Mouse (Mus musculus) thymus, adult 2 months (tissue): Measurements from ENCODE around the gene Eif4e3. TPM values are rescaled to one million over a fixed set of nuclear protein-coding genes. Genes with fewer than 3 reads are reported as not detected.

Experiments
- DNase-seq: peaks from one replicate; pipeline ENCODE4 v3.0.0; 2021
- H3K27ac ChIP-seq: fragments of 200-500 bp; 2 replicates; pipeline ENCODE4 v1.5.1; 2012; ENCODE audit warnings: low read length, control low read depth; ENCODE audit not compliant: control insufficient read depth, insufficient read depth
- H3K27me3 ChIP-seq: fragments of 200-500 bp; 2 replicates; pipeline ENCODE4 v1.6.1; 2012; ENCODE audit warnings: mild to moderate bottlenecking, low read length, moderate library complexity, mixed read lengths; ENCODE audit not compliant: control insufficient read depth, insufficient read depth
- H3K36me3 ChIP-seq: fragments of 200-500 bp; 2 replicates; pipeline ENCODE4 v1.6.1; 2012; ENCODE audit warnings: mild to moderate bottlenecking, low read length, moderate library complexity; ENCODE audit not compliant: control insufficient read depth, insufficient read depth
- H3K4me1 ChIP-seq: fragments of 200-500 bp; replicated peaks from 2 replicates; pipeline ENCODE4 v1.6.1; 2012; ENCODE audit warnings: low read length; ENCODE audit not compliant: control insufficient read depth, insufficient read depth
- H3K4me3 ChIP-seq: fragments of 200-500 bp; 2 replicates; pipeline ENCODE4 v1.5.1; 2012; ENCODE audit warnings: mild to moderate bottlenecking, low read length, control low read depth, moderate library complexity; ENCODE audit not compliant: control insufficient read depth, insufficient read depth
- CTCF ChIP-seq: fragments of 200-500 bp; IDR thresholded peaks from 2 replicates; pipeline ENCODE4 v1.5.1; 2012; ENCODE audit warnings: mild to moderate bottlenecking, control low read depth, low read length, moderate library complexity, borderline replicate concordance; ENCODE audit not compliant: control insufficient read depth, poor library complexity, insufficient read depth; ENCODE audit errors: extremely low read depth
- POLR2A ChIP-seq: fragments of 200-500 bp; IDR thresholded peaks from 2 replicates; pipeline ENCODE4 v1.6.1; 2012; ENCODE audit warnings: mild to moderate bottlenecking, low read length, control low read depth, moderate library complexity; ENCODE audit not compliant: control insufficient read depth, poor library complexity, insufficient read depth; ENCODE audit errors: extremely low read depth
- whole genome bisulfite sequencing: fragments of 180-500 bp; shearing (Covaris S2); methylation state at CpG from one replicate; pipeline ENCODE4 v1.1.7; 2018; 5-methylcytosine and 5-hydroxymethylcytosine counted together
- polyA plus RNA-seq: library from polyadenylated mRNA; depleted of rRNA; stranded (reverse); fragments of >200 nt; gene quantifications from 2 replicates; pipeline ENCODE4 v1.2.3, GENCODE M21; 2012

Eif4e3 gene
- polyA plus RNA-seq, 1 experiment = 34.4 TPM

DNA sequence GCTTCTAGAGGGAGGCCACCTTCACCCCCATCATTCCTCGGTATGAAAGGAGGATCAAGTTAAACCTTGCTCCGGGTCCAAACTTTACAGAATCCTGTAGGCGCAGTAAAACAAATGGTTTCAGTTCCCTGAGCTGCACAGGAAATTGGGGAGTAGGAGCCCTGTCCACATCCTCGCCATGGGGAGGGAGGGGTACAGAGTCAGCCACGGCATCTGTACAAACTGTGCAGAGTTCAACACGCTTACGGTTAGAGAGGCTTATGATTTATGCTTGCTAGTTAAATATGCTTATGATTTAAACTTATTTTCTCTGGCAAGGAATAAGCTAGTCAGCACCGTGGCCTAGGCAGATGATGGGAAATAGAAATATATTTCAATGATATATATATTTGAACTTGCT lies 47.1 kb downstream of the Eif4e3 start:
- Histone ChIP-seq H3K27me3 (no peaks in the 10 kb centered on the region), H3K4me1 (peaks cover 9% of the 10 kb centered on the region), H3K4me3 (no peak overlapping the region), H3K27ac (no peak overlapping the region), H3K36me3 (0 out of 2 replicates have a peak, but pooled peaks cover 3% of the 10 kb centered on the region)
- no peak for TF ChIP-seq POLR2A
- no peak for TF ChIP-seq CTCF
- 23% methylated on average over 8 of the region's 8 CpGs for WGBS
- DNase-seq = peak; percentile 32

DNA sequence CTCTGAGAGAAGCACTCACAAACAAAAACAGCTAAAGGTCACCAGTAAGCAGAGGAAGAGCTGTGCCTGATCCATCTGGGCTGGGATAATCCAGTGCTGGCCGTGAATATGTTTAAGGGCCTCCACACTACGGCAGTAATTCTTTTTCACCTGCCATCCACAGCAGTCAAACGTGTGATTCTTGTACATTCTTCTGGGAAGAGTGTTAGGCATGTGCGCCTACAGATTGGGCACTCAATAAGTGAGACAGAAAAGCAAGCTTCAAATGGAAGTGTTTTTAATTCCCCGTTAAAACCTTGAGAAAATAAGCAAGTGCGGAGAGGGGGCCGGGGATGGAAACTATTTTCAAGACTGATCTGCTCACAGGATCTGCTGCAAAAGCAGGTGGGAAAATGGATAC lies 48.7 kb downstream of the Eif4e3 start:
- H3K27ac ChIP-seq = no peak overlapping the region
- DNase-seq = no peak
- 97% methylated on average over 7 of the region's 7 CpGs for WGBS
- no peaks in the 10 kb centered on the region for H3K27me3 ChIP-seq
- no peak for TF ChIP-seq CTCF
- no peak for TF ChIP-seq POLR2A
- H3K36me3 ChIP-seq = no peaks in the 10 kb centered on the region
- H3K4me3 ChIP-seq = no peak overlapping the region
- peaks cover 5% of the 10 kb centered on the region for H3K4me1 ChIP-seq

DNA sequence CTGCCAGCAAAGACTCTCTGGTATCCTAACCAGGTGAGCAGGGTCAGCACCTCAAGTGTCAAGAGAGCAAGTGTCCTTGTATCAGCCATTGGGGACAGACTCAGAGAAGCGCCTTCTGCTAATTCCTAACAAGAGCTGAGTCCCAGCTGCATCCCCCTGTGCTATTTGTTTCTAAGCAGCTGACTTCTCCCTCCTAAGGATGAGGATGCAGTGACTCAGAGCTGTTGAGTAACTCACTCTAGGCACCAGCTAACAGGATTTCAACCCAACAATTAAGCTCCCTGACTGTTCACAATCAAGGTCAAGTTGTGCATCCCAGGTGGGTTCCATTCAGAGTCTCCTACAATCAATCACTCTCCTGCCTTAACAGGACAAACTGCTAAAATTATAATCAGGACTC lies 49.2 kb downstream of the Eif4e3 start:
- H3K27me3 ChIP-seq = no peaks in the 10 kb centered on the region
- no peak overlapping the region for H3K4me3 ChIP-seq
- no peak overlapping the region for H3K27ac ChIP-seq
- DNase-seq = no peak
- 100% methylated on average over 1 of the region's 1 CpGs for WGBS
- peaks cover 5% of the 10 kb centered on the region for H3K4me1 ChIP-seq
- TF ChIP-seq POLR2A = no peak
- no peak for TF ChIP-seq CTCF
- H3K36me3 ChIP-seq = no peaks in the 10 kb centered on the region

DNA sequence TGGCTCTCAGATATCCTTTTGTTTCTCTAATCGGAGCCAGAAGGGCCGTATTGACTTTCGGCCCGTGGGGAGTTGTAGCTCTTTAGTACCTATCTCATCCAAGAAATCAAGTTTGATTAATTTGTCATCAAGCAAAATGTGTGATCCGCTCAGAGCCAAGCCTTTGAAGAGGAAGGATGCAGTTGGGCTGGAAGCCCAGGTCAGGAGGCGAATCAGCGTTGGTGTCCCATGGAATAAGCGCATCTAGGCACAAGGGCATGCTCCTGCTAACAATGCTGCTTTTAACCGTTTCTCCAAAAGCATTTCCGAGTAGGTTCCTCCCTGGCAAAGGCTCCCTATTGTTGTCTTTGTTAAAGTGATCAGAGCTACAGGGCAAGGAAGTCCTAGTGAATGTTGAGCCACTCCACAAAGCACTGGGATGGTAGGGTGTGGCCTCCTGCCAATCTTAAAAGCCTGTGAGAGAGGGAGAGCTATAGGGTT lies 51.3 kb downstream of the Eif4e3 start:
- no peaks in the 10 kb centered on the region for H3K27me3 ChIP-seq
- H3K27ac ChIP-seq = no peak overlapping the region
- H3K36me3 ChIP-seq = no peaks in the 10 kb centered on the region
- peaks cover 12% of the 10 kb centered on the region for H3K4me1 ChIP-seq
- WGBS = 94% methylated on average over 10 of the region's 10 CpGs
- no peak overlapping the region for H3K4me3 ChIP-seq
- no peak for DNase-seq
- TF ChIP-seq POLR2A = no peak
- no peak for TF ChIP-seq CTCF

DNA sequence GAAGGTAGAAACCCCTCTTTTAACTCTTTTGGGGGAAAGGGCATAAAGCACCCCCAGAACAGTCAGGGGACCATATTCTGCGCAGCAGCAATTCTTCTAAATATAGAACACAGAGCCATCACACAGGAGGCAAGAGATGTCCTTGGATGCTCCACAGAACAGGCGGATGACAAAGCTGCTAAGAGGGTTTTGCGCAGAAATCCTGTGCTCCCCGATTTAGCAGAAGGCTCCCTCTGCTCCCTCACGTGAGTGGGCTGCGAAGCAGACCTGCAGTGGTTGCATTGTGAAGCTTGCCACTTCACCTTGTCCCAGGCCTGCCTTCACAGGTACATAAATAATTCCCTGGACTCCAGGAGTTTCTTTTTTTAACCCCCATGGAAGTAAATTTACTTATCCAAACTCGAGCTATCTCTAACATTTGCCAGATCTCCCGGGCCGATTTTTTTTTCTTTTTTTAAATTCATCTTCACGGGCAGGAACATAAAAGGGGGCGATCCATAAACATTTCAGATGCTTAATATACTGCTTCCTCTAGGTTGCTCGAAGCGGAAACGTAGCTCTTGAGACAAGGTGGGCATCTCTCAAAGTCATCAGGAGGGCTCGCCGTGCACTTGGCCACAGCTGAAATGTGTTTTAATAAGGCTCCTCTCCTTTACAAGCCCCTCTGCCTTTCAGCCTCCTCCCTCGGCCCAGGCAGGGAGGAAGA lies 51.9 kb downstream of the Eif4e3 start:
- no peak overlapping the region for H3K27ac ChIP-seq
- H3K36me3 ChIP-seq = no peaks in the 10 kb centered on the region
- no peak for DNase-seq
- no peak overlapping the region for H3K4me3 ChIP-seq
- H3K4me1 ChIP-seq = peaks cover 10% of the 10 kb centered on the region
- H3K27me3 ChIP-seq = no peaks in the 10 kb centered on the region
- TF ChIP-seq POLR2A = no peak
- TF ChIP-seq CTCF = no peak
- 93% methylated on average over 17 of the region's 17 CpGs for WGBS

DNA sequence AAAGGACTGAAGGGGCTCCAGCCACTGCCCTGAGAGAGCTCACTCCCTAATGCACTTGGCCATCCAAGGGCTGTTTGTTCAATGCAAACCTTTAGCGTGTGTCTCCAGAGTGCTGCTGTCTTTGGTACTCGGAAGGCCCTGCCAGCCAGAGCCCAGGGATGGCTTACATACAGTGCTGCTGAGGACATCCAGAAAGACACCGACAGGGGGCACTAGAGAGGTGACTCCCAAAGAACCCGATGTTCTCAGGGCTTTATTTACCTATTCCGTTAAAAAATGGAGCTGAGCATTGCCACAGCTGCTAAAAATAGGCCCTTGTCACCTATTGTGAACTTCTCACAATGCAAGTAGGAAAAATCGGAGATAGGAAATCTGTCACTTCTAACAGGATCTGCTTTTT lies 54.7 kb downstream of the Eif4e3 start:
- DNase-seq = peak; percentile 24
- Histone ChIP-seq H3K4me3 (no peak overlapping the region), H3K27ac (no peak overlapping the region), H3K4me1 (peaks cover 9% of the 10 kb centered on the region), H3K36me3 (no peaks in the 10 kb centered on the region), H3K27me3 (no peaks in the 10 kb centered on the region)
- TF ChIP-seq POLR2A = no peak
- TF ChIP-seq CTCF = peak; percentile 42; the same call in 1 of the 2 replicates
- WGBS = 72% methylated on average over 6 of the region's 6 CpGs
